Mouse (Mus musculus): ENCODE results near the gene Zfp653.
A peak's percentile ranks its signal among the peaks of the same experiment; 100 is the strongest.

The Zfp653 gene

DNA sequence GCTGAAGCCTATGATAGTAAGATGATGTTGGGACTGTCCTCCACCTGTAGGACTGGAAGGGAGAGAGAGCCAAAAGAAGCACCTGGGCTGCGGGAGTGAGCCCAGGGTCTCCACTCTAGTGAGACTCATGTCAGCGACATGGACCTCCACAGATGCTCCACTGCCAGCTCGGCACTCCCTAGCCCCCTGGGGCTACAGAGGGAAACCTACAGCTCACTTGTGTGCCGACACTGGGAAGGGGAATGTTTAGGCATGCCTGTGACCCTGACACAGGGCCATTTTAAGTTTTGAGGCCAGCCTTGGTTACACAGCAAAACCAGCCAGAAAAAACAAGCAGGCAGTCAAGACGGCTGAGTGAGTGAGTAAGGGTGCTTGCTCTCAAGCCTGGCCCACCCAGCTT is 4.0 kb downstream of the Zfp653 start:
- peak in 1 of 2 experiments; percentile 10 for DNase-seq

DNA sequence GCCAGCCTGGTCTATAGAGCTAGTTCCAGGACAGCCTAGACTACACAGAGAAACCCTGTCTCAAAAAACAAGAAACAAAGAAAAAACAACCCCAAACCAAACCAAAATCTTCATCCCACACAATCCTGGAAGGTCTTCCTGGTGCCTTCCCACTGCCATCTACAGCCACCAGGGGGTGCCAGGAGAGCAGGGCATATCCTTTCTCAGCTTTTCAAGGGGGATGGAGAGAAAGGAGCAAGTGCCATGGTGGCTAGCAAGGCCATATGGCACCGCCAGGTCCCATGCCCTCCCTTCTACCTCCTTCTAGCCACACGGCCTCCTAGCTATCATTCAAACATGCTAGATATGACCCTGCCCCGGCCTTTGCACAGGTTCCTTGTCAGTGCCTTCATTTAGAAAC is 4.7 kb downstream of the Zfp653 start:
- peak; percentile 69 to 82 for DNase-seq

- DNase-seq = no peak
These were observed 5.5 kb downstream of the Zfp653 start for GRCm38 (mm10) chr9:22065642-22066041.

DNA sequence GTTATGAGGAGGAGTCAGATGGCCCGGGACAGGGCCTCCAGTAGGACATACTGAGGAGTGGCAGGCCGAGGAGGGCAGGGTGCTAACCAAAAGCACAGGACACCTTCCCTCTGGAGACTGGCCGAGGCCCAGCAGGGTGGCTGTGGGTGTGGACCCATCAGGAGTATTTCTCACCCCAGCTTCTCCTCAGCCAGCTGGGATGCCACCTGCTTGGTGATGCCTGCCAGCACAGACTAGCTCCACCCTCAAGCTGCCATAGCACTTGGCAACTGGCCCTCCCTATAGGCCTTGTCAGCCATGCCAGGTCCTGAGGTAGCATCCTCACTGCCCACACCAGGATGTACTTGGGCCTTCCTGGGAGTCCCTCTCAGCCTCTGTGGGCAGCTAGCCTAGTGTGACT is 6.8 kb downstream of the Zfp653 start:
- DNase-seq = peak; percentile 96

GRCm38 (mm10) chr9:22061339-22061738 is 9.8 kb downstream of the Zfp653 start:
- DNase-seq = peak; percentile 76 to 79

- DNase-seq = peak; percentile 79 to 84
These were observed 13.2 kb downstream of the Zfp653 start for GRCm38 (mm10) chr9:22058011-22058424.

DNA sequence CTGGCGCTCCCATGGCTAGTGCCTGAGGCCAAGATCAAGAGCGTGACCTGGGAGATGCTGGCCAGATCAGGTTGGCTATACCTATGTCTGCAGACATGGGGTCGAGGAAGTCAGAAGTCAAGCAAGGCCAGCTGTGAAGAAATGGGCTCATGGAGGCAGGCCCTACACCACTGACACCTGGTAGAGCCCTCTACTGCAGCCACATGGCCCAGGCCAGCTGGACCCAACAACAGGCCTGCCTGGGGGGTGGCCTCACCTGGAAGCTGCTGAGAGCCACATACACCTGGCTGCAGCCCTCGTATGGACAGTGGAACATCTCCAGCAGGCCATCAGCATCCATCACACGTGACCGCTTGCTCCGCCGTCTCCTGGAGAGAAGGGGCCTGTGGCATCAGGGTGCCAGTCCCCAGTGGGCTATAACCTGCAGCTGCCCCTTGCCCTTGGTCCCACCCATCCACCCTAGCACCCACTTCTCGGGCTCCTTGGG is 14.1 kb downstream of the Zfp653 start:
- DNase-seq = peak in 1 of 2 experiments; percentile 39

DNA sequence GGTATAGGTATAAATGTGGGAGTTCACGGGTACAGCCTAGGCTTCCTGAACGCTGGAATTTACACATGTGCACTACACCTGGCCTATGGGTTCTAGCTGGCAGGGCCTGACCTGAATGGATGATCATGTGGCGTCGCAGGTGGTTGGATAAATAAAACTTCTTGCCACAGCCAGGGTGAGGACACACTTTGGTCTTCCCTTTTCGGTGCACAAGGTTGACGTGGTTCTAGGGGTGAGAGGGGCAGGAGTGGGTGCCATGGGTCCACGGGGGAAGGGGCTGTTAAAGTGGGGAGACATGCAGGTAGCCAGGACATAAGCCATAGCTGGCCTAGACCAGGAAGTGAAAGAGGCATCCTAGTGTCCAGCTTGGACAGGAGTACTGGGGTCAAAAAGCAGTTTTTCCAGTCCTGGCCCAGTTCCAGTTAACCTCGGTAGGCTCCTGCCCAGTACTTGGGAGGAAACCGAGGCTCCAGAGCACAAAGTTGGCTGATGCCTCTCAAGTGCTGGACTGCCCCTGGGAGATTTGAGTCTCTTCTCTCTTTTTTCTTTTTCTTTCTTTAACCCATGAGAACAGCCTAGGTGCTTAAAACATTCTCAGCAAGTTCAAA is 14.8 kb downstream of the Zfp653 start:
- peak in 1 of 2 experiments; percentile 24 for DNase-seq

DNA sequence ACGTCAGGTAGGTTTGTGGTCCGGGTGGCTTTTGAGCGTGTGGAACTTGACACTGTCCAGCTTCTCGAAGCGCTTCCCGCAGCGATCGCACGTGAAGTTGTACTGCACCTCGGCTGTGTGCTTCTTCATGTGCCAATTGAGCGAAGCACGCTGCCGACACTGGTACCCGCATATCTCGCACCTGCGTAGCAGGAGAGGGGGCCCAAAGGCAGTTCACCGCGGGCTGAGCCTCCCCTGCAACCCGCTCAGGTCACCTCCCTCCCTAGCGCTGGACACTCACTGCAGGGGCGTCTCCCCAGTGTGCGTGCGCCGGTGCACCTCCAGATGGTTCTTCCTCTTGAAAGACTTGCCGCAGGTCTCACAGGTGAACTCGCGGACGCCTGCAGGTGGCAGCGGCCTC is 15.5 kb downstream of the Zfp653 start:
- DNase-seq = peak; percentile 49 to 52

DNA sequence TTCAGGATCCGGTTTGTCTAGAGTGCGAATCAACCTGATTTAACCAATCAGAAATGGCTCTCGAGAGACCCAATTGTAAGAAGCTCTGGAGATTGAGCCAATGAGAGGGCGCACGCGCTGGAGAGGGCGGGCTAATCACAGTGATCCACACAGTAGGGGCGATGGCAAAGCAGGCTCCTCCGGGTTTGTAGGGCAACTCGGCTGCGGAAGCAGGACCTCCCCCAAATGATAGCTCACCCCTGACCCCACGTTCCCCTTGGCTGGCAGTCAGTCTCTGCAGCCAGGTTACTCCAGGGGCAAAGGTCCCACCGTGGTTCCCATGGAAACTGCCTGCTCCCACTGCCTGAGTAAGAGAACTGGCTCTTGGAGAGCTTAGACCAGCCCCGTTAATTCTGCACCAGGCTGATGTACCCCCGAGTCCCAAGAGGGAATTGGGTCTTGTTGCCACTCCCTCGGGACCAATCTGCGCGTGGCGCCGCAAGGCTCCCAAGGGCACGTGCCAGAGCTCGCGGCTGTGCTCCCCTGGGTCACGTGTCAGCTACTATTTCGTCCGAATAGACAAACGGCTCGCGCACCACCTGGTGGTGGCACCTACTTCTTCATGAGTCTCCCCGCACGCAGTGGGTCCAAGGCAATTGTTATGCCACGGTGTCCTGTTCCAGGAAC is 16.6 kb downstream of the Zfp653 start:
- peak; percentile 83 to 89 for DNase-seq

DNA sequence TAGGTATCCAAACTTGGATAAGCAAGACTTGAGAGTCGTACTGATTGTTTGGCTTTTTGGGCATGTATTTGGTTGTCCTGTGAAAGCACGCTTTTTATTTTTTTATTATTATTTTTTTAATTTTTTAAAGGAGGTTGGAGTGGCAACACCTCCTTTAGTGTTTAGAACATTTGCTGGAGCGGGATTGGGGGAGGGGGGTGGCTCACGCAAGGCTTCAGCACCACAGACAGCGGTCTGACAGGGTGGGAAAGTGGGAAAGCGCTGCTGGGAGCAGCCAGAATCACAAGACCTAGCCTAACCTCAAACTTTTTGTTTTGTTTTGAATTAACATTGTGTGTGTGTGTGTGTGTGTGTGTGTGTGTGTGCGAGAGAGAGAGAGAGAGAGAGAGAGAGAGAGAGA is 17.5 kb downstream of the Zfp653 start:
- DNase-seq = no peak

DNA sequence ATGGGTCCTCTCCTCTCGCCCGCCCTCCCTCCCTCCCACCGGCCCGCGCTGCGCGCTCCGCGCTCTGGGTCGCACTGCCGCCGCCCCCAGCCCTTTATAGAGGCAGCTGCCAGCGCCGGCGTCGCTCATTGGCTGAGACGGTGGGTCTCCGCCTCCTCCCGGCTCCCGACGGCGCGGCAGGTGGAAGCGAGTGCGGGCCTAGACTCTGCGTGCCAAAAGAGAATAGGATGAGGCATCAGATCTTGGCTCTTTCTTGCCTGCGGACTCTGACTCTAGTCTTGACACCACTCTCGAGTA is 19.3 kb downstream of the Zfp653 start, which contains the start of gene Elavl3:
Gene Elavl3 (minus strand): TSS at position 66 of the 297 bp plus-strand sequence.
- DNase-seq = peak; percentile 94 to 96

DNA sequence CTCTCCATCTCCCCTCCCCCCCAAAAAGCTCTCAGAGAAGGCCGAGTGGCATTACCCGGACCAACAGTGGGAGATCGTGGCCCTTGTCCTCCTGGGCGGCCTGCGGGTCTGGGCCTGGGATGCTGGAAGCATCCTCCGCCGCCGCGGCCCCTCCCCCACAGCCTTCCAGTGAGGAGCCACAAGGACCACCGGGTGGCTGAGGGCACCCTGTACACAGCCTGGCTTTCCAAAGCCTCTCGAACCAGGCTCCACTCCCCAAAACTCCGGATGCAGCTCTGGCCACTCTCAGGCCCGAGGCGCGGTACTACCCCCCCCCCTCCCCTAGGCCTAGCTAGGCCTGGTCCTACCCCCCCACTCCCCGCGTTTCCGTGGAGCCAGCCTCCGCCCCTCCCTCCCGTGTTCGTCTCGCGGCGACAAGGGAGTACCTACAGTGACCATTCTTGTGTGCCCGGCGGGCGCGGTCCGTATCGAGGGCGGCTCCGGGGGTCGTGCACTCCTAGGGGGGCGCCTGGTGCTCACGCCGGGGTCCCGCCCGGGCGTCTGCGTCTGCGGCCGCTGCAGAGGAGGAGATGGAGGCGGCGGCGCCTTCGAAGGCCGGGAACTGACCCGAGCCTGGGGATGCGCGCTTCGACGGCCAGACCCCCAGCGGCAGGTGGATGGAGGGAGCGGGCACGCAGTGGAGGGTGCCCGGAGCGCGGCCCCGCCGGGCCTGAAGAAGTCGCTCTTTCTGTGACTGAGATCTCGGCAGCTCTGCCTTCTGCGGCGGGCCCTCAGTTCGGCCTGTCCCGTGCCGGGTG is 19.8 kb downstream of the Zfp653 start:
- peak; percentile 71 to 79 for DNase-seq

DNA sequence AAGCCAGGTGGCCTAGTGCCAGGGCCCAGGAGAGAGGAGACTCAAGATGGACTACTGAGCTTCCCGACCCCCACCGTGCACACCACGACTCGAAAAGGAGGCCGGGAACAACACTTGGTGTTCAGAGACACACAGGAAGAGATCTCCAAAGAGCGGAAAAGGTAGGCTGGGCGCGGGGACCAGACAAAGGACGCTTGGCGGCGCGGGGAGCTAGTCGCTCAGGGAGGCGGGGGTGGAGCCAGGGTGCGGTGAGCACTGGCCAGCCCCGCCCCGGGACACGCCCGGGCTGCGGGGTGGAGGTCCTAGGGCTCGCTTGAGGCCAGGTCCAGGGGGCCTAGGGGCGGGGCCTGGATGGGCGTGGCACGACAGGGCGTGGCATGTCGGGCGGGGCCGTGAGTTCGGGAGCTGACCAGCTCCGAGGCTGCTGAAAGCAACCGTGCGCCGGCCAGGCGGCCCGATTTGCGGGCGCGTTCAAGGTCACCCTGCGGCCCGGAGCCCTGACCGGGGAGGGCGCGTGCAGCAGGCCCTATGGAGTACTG is 20.8 kb downstream of the Zfp653 start:
- peak; percentile 87 to 92 for DNase-seq

- peak; percentile 52 to 62 for DNase-seq
These were observed 21.4 kb downstream of the Zfp653 start for GRCm38 (mm10) chr9:22049721-22050270.

DNA sequence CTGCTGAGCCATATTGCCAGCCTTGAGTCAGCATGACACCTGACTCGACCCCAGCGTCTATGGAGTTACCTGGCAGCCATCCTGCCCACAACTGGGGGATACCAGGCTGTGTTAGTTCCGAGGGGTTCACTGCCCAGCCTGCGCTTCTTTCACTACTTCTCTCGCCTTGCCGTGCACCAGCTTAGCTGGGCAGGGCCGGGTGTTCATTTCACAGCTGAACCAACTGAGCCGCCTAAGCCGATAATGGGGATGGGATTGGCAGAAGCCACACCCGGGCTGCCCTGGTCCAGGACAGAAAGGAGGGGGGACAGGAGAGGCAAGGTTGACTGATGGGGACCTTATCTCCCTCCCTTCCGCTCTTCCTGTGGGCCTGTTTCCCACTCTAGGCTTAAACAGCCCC is 21.9 kb downstream of the Zfp653 start:
- DNase-seq = peak; percentile 53 to 56

- peak; percentile 53 to 65 for DNase-seq
These were observed 23.8 kb downstream of the Zfp653 start for GRCm38 (mm10) chr9:22047329-22047728.

DNA sequence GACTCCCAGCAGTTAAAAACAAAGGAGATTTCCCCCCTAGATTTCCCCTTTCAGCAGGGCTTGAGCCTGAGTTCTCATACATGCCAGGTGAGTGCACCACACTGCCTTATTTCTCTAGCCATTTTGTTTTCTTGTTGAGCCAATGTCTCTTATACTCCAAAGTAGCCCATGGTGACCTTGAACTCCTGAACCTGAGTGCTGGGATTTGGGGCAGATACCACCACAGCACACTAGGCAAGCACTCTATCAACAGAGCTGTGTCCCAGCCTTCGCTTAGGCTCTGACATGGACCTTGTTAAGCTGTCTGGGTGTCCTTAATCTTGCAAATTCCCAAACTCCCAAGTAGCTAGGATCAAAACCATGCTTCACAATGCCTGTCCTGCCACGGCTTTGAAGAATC is 29.3 kb downstream of the Zfp653 start:
- DNase-seq = no peak

GRCm38 (mm10) chr9:22037826-22038225 is 33.4 kb downstream of the Zfp653 start:
- peak in 1 of 2 experiments; percentile 50 for DNase-seq

- DNase-seq = peak; percentile 51 to 65
These were observed 35.7 kb downstream of the Zfp653 start for GRCm38 (mm10) chr9:22035300-22036044.

- DNase-seq = no peak
These were observed 40.8 kb downstream of the Zfp653 start for GRCm38 (mm10) chr9:22030386-22030785.

- peak in 1 of 2 experiments; percentile 29 for DNase-seq
These were observed 42.7 kb downstream of the Zfp653 start for GRCm38 (mm10) chr9:22028467-22028866.

All from cerebellum, postnatal 25 days (tissue).